Mouse (Mus musculus) spleen, postnatal 14 days (tissue): ENCODE data around the gene Zfp30.

ENCODE experiments used
- DNase-seq, 2 experiments: peaks; one replicate each; pipeline ENCODE4 v3.0.0; 2021 to 2022; ENCODE audit warnings: low spot score in 2 of 2

The Zfp30 gene

GRCm38 (mm10) chr7:29829804-29830203 is 46.0 kb downstream of the Zfp30 start:
- no peak for DNase-seq

- no peak for DNase-seq
Observed at GRCm38 (mm10) chr7:29836816-29837215, 53.0 kb downstream of the Zfp30 start.

GRCm38 (mm10) chr7:29839256-29839655 is 55.5 kb downstream of the Zfp30 start:
- DNase-seq: no peak

- DNase-seq: no peak
Observed at GRCm38 (mm10) chr7:29842105-29842504, 58.3 kb downstream of the Zfp30 start.
